Mouse (Mus musculus): ENCODE results near the gene Zap70. TPM values are rescaled to one million over a fixed set of nuclear protein-coding genes. Genes with fewer than 3 reads are reported as not detected.

The Zap70 gene
- total and polyA plus RNA-seq, 3 experiments = 0.23 to 0.25 TPM; not detected in 1

- Histone ChIP-seq H3K4me2 (ENCODE audit: insufficient read depth, low read depth, poor library complexity, severe bottlenecking) (no peak overlapping the region), H3K27me3 (replicated peaks) (no peaks in the 10 kb centered on the region), H3K36me3 (replicated peaks in 1 of 2; ENCODE audit: control insufficient read depth in 1 of 2, insufficient read depth in 1 of 2, low read length in 1 of 2) (peaks cover 63 to 93% of the 10 kb centered on the region in 2 experiments), H3K27ac (ENCODE audit: insufficient read depth, low read depth) (no peak overlapping the region), H3K9me3 (replicated peaks; ENCODE audit: low read length) (no peaks in the 10 kb centered on the region), H3K4me1 (ENCODE audit: control insufficient read depth in 1 of 2, insufficient read depth in 2 of 2) (no peaks in the 10 kb centered on the region), H3K79me2 (replicated peaks; ENCODE audit: control insufficient read depth, extremely low read depth, insufficient read depth, poor library complexity, severe bottlenecking) (no peaks in the 10 kb centered on the region), H3K4me3 (replicated peaks in 1 of 3; ENCODE audit: low read depth in 2 of 3, low read length in 2 of 3, poor library complexity in 1 of 3) (no peak overlapping the region), H3K9ac (ENCODE audit: insufficient read depth, low read depth) (no peak overlapping the region)
- dilution Hi-C loops (cut with MboI; ENCODE audit: extremely low pct_ligation_motif_present, extremely low pct_unique_long_range_greater_than_20kb, low sequenced_read_pairs) (no loop called here), in situ Hi-C loops (cut with MboI; ENCODE audit: low pct_ligation_motif_present, low pct_unique_long_range_greater_than_20kb, low sequenced_read_pairs) (no loop called here)
- no peak for DNase-seq (ENCODE audit: extremely low read depth)
- no peak for TF ChIP-seq MAX (IDR thresholded peaks at IDR 0.05; ENCODE audit: low read length)
- no peak for TF ChIP-seq MXI1 (IDR thresholded peaks at IDR 0.05; ENCODE audit: low read depth, low read length)
- no peak for TF ChIP-seq POLR2A (IDR thresholded peaks at IDR 0.05; ENCODE audit: low read depth, low read length)
- TF ChIP-seq PAX5 (IDR thresholded peaks at IDR 0.05; ENCODE audit: low read length) = no peak
- TF ChIP-seq POLR2AphosphoS2 (IDR thresholded peaks at IDR 0.05; ENCODE audit: low read depth, low read length) = no peak
- no peak for TF ChIP-seq SMC3 (IDR thresholded peaks at IDR 0.05; ENCODE audit: low read depth, low read length)
- no peak for TF ChIP-seq ZMIZ1 (IDR thresholded peaks at IDR 0.05; ENCODE audit: low read depth, low read length)
- no peak for TF ChIP-seq RAD21 (IDR thresholded peaks at IDR 0.05; ENCODE audit: low read depth, low read length)
- no peak for TF ChIP-seq TCF12 (IDR thresholded peaks at IDR 0.05; ENCODE audit: low read depth, low read length)
Measured at GRCm38 (mm10) chr1:36807782-36808565, 46.4 kb downstream of the Zap70 start.

- Histone ChIP-seq H3K79me2 (replicated peaks; ENCODE audit: control insufficient read depth, extremely low read depth, insufficient read depth, poor library complexity, severe bottlenecking) (no peaks in the 10 kb centered on the region), H3K27ac (ENCODE audit: insufficient read depth, low read depth) (no peak overlapping the region), H3K9ac (ENCODE audit: insufficient read depth, low read depth) (no peak overlapping the region), H3K4me3 (replicated peaks in 1 of 3; ENCODE audit: low read depth in 2 of 3, low read length in 2 of 3, poor library complexity in 1 of 3) (no peak overlapping the region), H3K36me3 (replicated peaks in 1 of 2; ENCODE audit: control insufficient read depth in 1 of 2, insufficient read depth in 1 of 2, low read length in 1 of 2) (peaks cover 58 to 91% of the 10 kb centered on the region in 2 experiments), H3K27me3 (replicated peaks) (no peaks in the 10 kb centered on the region), H3K4me2 (ENCODE audit: insufficient read depth, low read depth, poor library complexity, severe bottlenecking) (no peak overlapping the region), H3K9me3 (replicated peaks; ENCODE audit: low read length) (no peaks in the 10 kb centered on the region), H3K4me1 (ENCODE audit: control insufficient read depth in 1 of 2, insufficient read depth in 2 of 2) (no peaks in the 10 kb centered on the region)
- no peak for DNase-seq (ENCODE audit: extremely low read depth)
- dilution Hi-C loops (cut with MboI; ENCODE audit: extremely low pct_ligation_motif_present, extremely low pct_unique_long_range_greater_than_20kb, low sequenced_read_pairs) = no loop called here
- no peak for TF ChIP-seq KAT2A (IDR thresholded peaks at IDR 0.05; ENCODE audit: insufficient replicate concordance, low read length)
- TF ChIP-seq ZMIZ1 (IDR thresholded peaks at IDR 0.05; ENCODE audit: low read depth, low read length) = no peak
- TF ChIP-seq USF2 (conservative IDR thresholded peaks at IDR 0.05; ENCODE audit: low read depth, low read length) = no peak
- no peak for TF ChIP-seq CTCF (conservative IDR thresholded peaks at IDR 0.05 in 1 of 2, IDR thresholded peaks at IDR 0.05 in 1 of 2; ENCODE audit: low read depth in 2 of 2, low read length in 2 of 2)
- TF ChIP-seq ZKSCAN1 (IDR thresholded peaks at IDR 0.05; ENCODE audit: borderline replicate concordance, low read depth, low read length) = no peak
- no peak for TF ChIP-seq JUND (conservative IDR thresholded peaks at IDR 0.05; ENCODE audit: low read depth, low read length)
- TF ChIP-seq GABPA (IDR thresholded peaks at IDR 0.05; ENCODE audit: insufficient replicate concordance, low read depth, low read length) = no peak
- TF ChIP-seq USF1 (IDR thresholded peaks at IDR 0.05; ENCODE audit: low read depth, low read length) = no peak
- TF ChIP-seq SMC3 (IDR thresholded peaks at IDR 0.05; ENCODE audit: low read depth, low read length) = no peak
- no peak for TF ChIP-seq NRF1 (IDR thresholded peaks at IDR 0.05; ENCODE audit: low read depth, low read length)
- in situ Hi-C loops (cut with MboI; ENCODE audit: low pct_ligation_motif_present, low pct_unique_long_range_greater_than_20kb, low sequenced_read_pairs) = no loop called here
Measured at GRCm38 (mm10) chr1:36811806-36812205, 50.2 kb downstream of the Zap70 start.
